Mouse (Mus musculus) spleen, embryonic (tissue): ENCODE results near the gene Zfyve27.

Experiments used
- CTCF ChIA-PET: fragments of 350-600 bp; sonication (Branson Sonifier 250); formaldehyde crosslinking; loops from one replicate; lab custom pipeline; 2022; lab: Charles Lee

The Zfyve27 gene

GRCm38 (mm10) chr19:42141998-42142397, 21.8 kb upstream of the Zfyve27 start:
- CTCF ChIA-PET = no interaction called here

DNA sequence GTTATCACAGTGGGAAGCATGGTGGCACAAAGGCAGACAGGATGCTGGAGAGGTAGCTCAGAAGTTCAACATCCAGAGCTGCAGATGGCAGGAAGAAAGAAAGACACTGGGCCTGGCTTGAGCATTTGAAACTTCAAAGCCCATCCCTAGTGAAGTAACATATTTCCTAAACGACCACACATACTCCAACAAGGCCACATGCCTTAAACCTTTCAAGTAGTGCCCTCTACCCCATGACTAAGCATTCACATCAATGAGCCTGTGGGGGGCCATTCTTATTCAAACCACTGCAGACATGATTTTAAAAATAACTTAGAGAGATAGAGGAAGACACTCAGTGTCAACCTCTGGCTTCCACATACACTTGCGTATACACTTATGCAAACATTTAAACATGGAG, 21.0 kb upstream of the Zfyve27 start:
- CTCF ChIA-PET = no interaction called here

DNA sequence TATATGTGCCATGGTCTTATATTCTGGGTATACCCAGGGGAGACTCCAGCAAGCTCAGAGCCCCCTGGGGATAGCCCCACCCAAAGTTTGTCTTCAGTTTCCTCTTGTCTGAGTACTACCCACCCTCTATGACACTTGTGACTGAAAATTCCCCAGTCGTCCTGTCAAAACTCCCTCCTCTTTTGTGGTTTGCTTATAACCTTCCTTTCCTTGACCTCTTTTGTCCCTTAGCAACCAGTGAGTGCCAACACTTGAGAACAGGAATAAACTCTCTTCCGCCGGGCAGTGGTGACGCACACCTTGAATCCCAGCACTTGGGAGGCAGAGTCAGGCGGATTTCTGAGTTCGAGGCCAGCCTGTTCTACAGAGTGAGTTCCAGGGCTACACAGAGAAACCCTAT, 19.7 kb upstream of the Zfyve27 start:
- CTCF ChIA-PET = interaction anchor here (0.6 to 0.8 kb wide), 3 partner anchors 13 to 44 kb away, joined by 3 to 7 read pairs (median 4); no protein-coding TSS in a partner anchor

GRCm38 (mm10) chr19:42144541-42145167, 19.1 kb upstream of the Zfyve27 start:
- CTCF ChIA-PET = interaction anchor here (0.6 to 0.8 kb wide), 3 partner anchors 12 to 44 kb away, joined by 3 to 7 read pairs (median 4); no protein-coding TSS in a partner anchor

- CTCF ChIA-PET = interaction anchor here (0.6 kb wide), 1 partner anchor 99 kb away, joined by 3 read pairs; no protein-coding TSS in a partner anchor
These were observed 18.5 kb upstream of the Zfyve27 start for GRCm38 (mm10) chr19:42145210-42145609.

GRCm38 (mm10) chr19:42145731-42146130, 18.0 kb upstream of the Zfyve27 start:
- CTCF ChIA-PET = interaction anchor here (0.6 to 0.9 kb wide), 2 partner anchors 20 to 100 kb away, joined by 3 read pairs; no protein-coding TSS in a partner anchor

DNA sequence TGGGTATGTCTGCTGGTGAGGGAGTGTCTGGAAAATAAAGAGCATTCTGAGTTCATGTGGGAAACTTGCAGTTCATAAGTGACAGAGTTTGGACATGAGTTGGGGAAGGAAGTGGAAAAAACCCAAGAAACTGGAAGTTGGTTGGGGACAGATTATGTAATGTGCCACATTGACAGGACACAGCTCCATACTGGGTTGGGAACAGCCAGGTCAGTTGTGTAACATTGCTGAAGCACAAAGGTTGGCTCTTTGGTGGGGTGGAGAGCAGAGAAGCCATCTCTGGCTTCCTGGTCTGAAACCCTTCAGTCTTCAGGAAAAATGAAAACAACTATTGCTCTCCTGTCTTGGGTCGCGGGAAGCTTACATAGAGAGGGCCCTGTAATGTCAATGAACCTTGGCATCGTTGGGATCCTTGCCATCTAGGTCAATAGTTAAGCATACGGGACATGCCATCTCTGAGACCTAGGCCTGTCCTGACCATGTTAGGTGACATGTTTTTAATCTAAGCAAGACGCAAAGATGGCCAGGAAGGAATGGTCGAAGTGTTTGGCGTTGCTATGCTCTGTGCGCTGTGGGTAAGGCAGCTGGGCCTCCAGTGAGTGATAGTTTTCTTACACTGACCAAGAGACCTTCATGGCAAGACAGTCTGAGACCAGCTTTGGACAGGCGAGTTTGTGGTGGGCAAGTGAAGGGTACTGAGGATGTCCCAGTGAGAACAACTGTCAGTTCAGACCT, 17.3 kb upstream of the Zfyve27 start:
- CTCF ChIA-PET = interaction anchor here (0.9 kb wide), 1 partner anchor 20 kb away, joined by 3 read pairs; no protein-coding TSS in a partner anchor

- CTCF ChIA-PET = no interaction called here
These were observed 16.5 kb upstream of the Zfyve27 start, which contains the start of gene Marveld1 for GRCm38 (mm10) chr19:42147170-42147768. Gene Marveld1 (plus strand): TSS chr19:42147400.

GRCm38 (mm10) chr19:42147769-42148568, 15.8 kb upstream of the Zfyve27 start:
- CTCF ChIA-PET = no interaction called here

DNA sequence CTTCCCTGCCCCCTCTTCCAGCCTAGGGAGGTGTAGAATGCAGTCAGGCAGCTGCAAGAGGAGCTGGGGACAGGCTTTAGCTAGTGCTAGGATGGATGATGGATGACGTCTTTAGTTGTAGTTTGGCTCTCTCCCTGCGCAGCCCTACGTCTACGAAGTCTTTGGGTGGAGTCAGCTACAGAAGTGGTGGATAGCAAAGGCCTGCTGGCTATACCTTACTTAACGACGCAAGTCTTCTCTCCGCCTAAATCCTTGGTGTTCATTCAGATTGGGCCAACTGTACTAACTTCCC, 15.2 kb upstream of the Zfyve27 start:
- CTCF ChIA-PET = interaction anchor here (1.0 kb wide), 1 partner anchor 19 kb away, joined by 4 read pairs; no protein-coding TSS in a partner anchor

DNA sequence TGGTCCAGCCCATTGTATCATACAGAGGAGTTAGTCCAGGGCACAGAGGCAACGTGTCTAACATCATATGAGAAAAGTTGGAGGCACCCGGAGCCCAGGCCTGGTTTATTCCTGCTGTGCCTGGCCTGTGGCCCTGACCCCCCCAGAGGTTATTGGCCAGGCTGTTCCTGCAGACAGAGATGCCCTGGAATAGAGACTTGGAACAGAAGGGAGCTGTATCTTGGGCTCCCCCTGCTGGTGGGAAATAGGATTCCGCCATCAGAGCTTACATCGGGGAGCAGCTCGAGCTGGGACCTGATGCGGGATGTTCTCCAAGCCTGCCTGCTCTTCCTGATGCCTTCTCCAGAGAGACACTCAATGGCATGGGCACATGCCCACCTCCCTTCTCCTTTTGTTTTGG, 11.8 kb upstream of the Zfyve27 start:
- CTCF ChIA-PET = interaction anchor here (0.6 kb wide), 1 partner anchor 404 kb away, joined by 4 read pairs; no protein-coding TSS in a partner anchor

- CTCF ChIA-PET = interaction anchor here (0.6 to 0.9 kb wide), 2 partner anchors 13 to 15 kb away, joined by 4 to 5 read pairs; no protein-coding TSS in a partner anchor
These were observed 6.1 kb upstream of the Zfyve27 start for GRCm38 (mm10) chr19:42157493-42158237.

DNA sequence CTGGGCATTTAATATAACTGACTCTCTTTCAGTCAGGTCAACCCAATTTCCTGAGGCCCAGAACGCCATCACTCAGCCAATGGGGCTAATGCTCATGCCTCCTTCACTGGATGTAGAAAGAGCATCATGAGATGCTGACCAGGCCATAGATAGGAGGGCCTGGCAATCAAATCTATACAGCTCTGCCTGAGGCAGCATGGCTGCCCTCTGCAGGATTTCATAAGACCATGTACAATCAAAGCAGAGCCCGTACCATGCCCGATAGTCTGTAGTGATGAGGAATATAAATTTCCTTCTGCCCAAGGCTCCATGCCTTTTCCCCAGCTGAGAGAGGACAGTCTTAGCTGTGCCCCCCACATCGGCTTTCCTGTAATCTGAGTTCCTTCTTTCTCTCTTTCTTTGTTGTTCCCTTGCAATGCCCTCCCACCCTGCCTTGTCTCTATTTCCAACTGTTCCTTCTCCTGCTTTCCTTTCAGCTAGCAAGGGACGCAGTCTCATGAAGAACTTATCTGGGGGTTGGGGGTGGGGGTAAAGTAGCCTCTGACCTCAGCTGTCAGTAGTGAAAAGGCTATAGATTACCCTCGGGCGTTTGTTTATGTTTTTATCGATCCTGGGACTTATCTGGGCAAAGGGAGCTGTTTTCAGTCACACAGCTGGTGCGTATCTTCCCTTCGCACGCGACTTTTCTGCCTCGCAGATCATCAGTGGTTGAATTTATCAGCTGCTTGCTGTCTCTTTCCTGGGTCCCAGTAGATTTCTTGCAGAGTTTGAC, 5.3 kb upstream of the Zfyve27 start:
- CTCF ChIA-PET = no interaction called here

DNA sequence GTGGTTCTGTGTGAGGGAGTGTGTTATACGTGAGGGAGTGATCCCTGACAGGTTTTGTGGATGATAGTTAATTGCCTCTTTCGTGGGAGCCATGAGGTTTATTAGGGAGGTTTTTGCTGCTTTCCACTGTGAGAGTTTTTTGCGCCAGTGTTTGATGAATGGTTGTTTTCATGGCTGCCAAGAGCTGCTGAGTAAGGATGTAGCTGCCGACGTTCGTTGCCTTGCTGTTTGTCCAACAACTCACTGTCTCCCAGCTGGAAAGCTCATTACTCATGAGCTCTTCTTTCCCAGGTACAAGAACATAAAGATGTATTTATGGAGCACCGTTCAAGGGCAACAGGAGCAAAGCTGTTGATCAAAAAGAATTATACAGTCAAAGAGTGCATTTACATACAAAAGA, 437 bp downstream of the Zfyve27 start:
- CTCF ChIA-PET = interaction anchor here (0.9 kb wide), 1 partner anchor 22 kb away, joined by 3 read pairs; no protein-coding TSS in a partner anchor

GRCm38 (mm10) chr19:42166130-42166529, 2.4 kb downstream of the Zfyve27 start:
- CTCF ChIA-PET = interaction anchor here (0.8 to 1.0 kb wide), 3 partner anchors 20 to 226 kb away, joined by 3 read pairs; no protein-coding TSS in a partner anchor

DNA sequence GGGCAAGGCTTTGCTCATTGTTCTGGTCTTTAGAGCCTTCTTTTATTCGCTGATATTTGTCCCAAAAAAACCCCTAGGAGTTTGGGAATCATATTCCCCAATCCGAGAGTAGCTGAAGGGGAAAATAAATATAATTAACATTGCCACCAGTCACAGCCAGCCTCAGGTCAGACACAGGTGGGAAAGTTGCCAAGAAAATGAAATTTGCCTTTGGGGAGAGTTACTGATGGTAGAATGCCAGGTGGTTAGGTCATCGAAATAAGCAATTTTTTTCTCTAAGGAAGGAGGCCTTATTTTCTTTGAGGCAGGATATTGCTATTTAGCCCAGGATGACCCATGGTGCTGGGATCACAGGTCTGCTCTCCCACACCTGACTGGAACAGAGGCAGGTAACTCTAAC, 3.0 kb downstream of the Zfyve27 start:
- CTCF ChIA-PET = interaction anchor here (1.0 kb wide), 2 partner anchors 18 to 95 kb away, joined by 3 to 4 read pairs; no protein-coding TSS in a partner anchor

DNA sequence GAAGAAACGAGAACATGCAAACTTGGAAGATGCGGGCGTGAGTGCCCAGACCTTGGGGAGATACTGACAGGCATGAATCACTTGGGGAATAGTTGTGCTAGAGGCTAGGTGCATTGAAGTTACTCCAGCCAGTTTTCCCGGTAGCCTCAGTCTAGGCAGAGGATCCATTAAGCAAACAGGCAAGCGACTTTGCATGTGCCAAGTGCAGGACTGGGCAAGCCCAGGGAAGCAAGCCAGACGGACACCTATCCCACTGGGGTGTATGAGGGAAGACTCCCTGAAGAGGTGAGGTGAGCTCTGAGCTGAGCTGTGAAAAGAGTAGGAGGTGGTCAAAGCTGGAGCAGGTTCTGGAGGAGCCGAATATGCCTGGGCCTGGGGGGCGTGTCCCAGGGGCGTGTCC, 3.7 kb downstream of the Zfyve27 start:
- CTCF ChIA-PET = interaction anchor here (1.0 kb wide), 1 partner anchor 18 kb away, joined by 4 read pairs; no protein-coding TSS in a partner anchor

GRCm38 (mm10) chr19:42169322-42169975, 5.7 kb downstream of the Zfyve27 start:
- CTCF ChIA-PET = no interaction called here
